Mouse (Mus musculus) layer of hippocampus, adult 9-10 months (tissue): ENCODE results near the gene Ntn4.
"Not testable (repeated sequence)": the region's sequence is repeated elsewhere in the genome, so short reads cannot be mapped to it uniquely, and the experiment has no call there.

Experiments used
- DNase-seq: peaks from one replicate; pipeline ENCODE4 v3.0.0; 2022; ENCODE audit warnings: low spot score

The Ntn4 gene

GRCm38 (mm10) chr10:93683896-93684295 is 43.4 kb downstream of the Ntn4 start:
- no peak for DNase-seq

- not testable (repeated sequence) for DNase-seq
Observed at GRCm38 (mm10) chr10:93685416-93685815, 44.9 kb downstream of the Ntn4 start.

GRCm38 (mm10) chr10:93686579-93686978 is 46.1 kb downstream of the Ntn4 start:
- DNase-seq, result no peak

GRCm38 (mm10) chr10:93687781-93688180 is 47.3 kb downstream of the Ntn4 start:
- DNase-seq, result no peak

DNA sequence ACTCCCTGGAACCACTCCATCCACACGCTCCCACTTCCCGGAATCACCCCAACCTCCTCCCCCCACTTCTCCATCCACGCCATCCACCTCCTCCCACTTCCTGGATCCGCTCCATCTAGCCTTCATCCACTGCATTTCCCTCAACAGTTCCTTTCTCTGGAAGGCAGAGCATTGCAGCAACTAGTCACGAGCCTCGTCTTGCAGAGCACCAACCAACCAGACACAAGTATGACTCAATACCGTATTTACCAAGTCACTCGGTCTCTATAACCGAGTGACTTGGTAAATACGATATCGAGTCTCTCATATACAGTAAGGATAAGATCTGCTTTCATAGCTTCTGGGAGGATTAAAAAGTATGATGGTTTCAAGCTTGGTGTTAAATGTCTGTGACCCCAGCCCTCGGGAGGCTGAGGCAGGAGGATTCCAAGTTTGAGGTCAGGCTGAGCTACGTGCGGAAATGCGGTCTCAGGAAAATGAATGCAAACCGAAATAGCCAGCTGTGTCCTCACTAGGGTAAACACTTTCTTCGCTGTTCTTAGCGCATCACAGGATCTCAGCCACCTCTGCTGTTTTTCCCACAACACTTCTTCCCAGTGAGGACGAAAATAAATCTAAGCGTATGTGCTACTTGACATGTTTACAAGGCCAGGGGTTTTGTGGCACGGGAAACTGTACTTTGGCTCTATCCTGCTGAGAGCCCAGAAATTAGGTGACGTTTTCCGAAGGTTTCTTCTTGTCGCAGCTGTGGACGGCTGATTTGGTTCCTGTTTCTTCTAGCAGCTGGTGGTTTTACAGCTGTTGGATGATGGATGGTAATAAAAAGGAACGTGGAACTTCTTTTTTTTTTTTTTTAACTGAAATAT is 48.1 kb downstream of the Ntn4 start:
- no peak for DNase-seq

DNA sequence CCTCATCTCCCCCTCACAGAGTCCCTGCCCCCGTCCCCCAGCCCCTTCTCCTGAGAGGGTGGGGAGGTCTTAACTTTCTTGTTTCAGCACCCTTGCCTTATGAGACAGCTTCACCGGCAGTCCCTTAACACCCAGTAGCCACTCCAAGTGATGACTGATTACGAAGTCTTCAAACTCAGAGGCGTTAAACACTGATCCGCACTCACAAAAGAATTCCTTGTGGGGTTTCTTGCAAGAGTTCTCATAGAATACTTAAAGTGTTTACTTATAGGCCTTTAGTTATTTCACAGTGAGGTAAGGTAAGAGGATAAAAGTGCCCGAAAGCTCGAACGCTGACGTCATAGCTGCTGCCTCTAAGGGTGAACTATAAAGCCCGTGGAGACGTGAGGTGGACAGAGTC is 50.9 kb downstream of the Ntn4 start:
- DNase-seq, result no peak

DNA sequence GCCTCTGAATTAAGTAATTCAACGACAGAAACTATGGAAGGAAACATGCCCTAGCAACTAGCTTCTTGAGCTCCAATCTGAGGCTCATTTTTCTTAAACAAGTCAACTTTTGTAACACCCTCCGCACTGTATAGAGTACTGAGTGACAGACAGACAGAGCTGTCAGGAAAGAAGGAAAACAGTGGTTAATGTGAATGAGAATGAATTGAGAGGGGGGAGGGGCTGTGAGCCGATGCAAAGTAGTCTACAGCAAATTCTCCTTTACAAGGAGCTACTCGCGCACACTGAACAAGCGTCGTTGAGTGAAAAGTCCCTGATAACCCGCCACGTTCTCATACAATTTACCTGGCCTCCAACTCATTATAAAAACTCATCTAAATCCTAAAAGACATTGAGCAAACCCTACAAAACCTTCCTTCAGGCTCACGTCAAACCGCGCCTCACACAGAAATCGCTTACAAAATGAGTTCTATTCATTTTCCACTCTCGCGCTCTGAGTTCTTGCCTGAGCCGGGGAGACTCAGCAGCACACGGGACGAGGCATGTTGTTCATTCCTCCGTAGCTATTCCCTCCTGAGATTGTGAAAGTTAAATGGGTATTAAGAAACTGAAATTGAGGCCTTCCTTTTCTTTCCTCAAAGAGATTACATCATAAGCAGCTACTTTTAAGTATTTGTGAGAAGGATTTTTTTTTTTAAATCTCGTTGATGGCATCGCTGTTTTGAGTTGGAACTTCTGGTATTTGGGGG is 54.7 kb downstream of the Ntn4 start:
- DNase-seq, result no peak

DNA sequence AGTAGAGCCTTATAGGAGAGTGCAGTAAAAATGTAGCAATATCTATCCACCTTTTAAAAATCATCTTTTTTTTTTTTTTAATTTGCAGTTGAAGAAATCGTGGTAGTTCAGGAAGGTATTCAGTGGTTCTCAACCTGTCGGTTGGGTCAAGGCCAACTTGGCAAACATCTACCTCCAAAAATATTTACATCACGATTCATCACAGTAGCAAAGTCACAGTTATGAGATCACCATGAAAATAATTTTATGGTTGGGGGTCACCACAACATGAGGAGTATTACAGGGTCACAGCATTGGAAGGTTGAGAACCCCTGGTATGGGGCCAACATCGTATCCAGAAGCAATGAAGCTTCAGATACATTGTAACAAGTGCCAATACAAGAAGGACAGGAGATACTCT is 55.5 kb downstream of the Ntn4 start:
- no peak for DNase-seq

DNA sequence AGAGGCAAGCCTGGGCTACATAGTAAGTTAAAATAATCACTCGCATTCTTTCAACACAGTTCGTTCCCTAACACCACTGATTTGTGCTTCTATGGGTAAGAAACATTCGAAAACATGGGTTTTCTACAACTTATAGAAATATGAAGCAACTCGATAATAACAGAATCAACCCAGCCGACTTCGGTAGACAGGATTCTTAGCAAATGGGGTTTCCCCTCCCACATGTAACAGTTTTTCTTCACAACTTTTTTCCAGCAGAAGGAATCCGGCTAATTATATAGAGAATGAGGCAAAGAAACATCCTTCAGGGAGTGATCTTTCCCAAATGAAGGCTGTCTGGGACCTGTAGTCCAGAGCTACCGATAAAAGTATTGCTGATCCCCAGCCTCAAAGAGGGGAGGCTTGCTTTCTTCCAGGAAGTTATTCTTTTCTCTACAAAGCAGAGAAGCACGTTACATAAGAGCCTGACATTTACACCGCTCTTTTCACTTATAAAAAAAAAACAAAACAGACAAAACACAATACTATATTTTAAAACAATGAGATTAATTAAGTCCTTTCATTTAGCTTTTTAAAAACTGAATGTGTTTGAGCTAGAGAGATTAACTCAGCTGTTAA is 57.5 kb downstream of the Ntn4 start:
- no peak for DNase-seq

GRCm38 (mm10) chr10:93699689-93700478 is 59.4 kb downstream of the Ntn4 start:
- no peak for DNase-seq

DNA sequence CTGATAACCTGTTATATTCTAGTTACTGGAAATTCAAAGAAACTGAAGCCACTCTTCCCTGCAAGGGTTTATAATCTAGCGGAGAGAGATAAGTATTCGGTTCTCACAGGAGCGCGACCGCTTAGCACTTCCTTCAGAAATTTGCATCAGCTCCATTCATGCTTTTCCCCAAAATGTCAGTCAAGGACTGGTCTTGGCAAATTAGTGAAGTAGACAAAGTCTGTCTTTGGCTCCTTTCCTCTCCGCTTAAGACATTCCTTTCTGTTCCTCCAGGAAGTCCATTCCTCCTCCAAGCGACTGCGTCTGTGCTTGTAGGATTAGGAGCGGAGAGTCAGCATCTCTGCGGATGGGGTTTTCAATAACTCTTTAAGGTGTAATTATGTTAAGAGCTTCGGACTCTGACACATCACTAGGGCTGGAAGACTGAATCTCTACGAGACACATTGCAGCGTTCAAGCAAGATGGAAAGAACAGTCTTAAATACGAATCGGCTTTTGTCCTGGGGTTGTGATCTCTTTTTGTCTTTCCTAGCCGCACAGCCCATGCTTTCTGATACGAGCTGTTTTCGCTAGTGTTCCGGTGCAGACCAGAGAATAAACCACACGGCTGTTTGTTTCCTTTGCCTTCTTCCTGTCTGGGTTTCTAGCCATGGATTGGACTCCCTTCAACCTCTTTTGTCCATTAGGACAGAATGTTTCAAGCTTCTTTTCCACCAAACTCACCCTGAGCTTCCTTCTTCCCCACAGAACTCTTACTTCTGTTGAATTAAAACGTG is 60.3 kb downstream of the Ntn4 start:
- no peak for DNase-seq

GRCm38 (mm10) chr10:93703946-93704345 is 63.5 kb downstream of the Ntn4 start:
- no peak for DNase-seq

DNA sequence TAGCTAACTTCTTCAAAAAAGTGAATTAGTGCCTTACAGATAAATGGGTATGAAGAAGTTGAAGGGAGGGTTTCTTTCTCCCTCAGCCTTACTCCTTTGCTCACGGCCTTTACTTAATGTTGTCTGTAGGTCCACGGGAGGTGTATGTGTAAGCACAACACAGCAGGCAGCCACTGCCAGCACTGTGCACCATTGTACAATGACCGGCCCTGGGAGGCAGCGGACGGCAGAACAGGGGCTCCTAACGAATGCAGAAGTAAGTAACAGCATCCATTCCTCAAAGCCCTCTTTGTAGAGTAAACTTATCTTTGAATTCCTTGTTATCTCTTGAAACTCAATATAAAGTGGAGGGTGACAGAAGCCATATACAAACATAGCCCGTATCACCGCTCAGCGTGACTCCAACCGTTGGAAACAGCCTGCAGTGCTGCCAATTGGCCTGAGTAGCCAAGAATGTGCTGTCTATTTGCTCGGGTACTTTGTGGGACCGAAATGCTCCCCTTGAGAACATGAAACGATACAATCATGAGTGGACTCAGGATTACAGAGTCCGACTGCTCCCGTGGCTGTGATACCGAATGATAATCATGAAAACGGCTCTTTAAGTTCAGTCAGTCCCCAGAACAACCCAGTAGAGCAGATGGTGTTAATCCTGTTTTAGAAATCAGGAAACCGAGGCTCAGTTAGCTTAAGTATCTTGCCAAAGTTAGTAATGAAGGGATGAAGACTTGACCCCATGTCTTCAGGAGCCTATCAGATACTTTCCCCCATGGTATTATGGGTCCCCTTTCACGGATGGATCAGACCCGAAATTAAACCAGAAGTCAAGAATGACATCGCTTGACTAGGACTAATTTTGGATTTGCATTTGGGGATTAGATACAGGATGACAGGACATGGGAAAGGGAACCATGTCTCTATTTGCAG is 66.9 kb downstream of the Ntn4 start:
- DNase-seq, result no peak

DNA sequence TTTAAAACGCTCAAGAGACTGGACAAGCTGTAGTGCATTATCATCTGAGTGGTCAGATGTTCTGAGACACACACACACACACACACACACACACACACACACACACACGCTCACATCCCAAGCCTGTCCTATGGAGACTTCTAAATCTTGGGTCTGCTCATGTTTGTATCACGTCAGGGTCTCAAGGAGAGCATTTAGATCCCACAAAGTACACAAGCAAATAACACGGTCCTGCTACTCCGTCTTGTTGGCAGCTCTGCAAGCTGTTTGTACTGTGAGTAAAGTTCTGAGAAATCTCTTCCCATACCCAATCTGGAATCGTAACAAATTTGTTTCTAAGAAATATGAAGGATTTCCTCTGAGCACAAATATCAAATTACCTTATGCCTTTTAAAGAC is 67.6 kb downstream of the Ntn4 start:
- no peak for DNase-seq

DNA sequence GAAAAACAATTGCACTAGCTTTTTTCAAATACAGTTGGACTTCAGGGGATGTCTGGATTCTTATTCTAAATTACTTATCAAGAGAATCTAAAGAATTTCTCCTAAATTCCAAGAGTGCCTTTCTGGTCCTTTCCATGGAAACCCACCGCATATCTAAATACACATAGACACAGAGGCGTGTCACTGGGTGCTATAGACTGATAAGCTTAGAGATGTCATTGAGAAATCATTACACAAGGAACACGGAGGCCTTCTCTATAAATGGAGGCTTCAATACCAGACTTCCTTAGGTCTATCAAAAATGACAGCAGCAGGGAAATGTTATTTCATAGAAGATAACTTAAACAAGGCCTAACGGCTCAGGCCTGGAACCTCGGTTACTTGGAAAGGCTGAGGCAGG is 68.0 kb downstream of the Ntn4 start:
- no peak for DNase-seq

DNA sequence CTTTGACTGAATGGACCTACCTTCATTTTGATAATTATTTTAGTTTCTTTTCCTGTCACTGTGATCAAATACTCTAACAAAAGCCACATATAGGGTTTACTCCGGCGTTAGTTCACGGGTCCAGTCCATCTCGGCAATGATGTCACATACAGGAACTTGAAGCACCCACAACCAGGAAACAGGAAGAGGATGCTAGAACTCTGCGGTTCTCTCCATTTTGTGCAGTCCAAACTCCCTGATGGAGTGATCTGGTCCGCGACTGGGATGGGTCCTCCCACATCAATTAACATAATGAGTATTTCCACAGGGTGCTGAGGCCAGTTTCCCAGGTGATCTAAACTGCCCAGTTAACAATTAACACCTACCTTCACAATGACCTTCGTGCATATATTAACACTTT is 69.1 kb downstream of the Ntn4 start:
- no peak for DNase-seq

DNA sequence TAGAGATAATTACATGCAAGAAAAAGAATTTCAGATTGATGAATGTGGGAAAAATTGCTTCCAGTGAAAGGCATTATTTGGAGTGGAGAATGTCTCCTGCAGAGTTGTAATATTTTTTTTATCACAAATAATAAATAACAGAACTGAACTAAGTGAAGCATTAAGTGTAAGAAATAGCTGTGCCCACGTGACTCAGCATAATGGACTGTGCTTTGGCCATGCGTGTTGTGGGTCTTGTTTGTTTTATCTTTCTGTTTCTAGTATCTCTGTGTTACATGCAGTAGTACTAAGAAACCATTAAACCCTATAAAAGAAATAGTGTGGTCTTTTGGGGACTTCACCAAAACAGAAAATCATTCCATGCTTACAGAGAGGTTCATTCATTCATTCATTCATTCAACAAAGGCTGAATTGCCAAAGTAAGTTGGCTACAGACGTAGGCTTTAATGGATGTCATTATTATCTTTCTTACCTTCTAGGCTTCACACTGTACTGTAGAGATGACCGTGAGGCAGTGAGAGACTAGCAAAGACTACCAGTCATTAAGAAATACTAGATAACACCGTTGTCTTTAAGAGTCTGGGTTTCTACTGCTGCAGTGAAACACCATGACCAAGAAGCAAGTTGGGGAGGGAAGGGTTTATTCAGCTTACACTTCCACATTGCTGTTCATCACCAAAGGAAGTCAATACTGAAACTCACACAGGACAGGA is 81.3 kb downstream of the Ntn4 start:
- no peak for DNase-seq

DNA sequence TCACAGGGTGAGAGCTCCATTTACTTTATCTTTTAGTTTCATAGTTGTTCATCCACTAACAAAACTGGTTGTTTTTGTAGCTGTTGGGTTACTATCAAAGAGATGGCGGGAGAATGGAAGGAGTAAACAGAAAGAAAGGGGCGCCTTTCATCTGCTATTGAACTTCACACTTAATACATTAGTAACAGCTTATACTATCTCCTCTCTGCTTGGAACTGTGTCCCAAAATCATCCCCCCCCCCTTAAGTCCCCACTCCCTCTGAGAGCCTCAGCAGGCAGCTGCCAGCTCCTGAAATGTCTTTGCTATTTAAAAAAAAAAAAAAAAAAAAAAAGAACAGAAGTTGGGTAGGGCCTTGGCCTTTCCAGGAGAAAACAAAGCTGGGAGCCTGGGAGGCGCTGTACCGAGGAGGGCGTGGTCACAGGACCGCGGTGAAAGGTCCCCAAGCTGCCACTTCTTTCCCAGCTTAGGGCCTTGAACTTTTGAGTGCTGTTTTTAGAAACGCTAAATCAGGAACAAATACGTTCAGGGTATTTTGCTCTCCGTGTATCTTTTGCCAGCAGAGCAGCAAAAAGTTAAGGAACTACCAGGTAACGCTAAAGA is 83.6 kb downstream of the Ntn4 start:
- DNase-seq, result no peak

DNA sequence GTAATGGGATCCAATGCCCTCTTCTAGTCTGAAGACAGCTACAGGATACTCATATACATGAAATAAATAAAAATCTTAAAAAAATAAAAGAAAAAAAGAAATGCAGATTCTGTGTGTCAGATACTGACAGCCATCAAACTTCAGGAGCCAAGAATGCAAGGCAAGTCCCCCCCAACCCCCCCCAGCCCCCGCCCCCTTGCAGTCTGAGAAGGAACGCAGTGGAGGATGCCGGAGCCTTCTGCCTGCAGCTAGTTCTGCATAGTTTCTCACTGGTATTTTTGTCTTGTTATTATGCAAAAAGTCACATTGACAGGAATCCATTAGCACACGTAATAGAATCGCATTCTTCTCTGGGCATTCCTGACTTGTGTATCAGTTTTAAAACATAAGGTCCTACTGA is 87.7 kb downstream of the Ntn4 start:
- no peak for DNase-seq
